Mouse (Mus musculus): ENCODE results near the gene Gm47189.
"Not testable (repeated sequence)": the region's sequence is repeated elsewhere in the genome, so short reads cannot be mapped to it uniquely, and the experiment has no call there.

Gm47189 gene

DNA sequence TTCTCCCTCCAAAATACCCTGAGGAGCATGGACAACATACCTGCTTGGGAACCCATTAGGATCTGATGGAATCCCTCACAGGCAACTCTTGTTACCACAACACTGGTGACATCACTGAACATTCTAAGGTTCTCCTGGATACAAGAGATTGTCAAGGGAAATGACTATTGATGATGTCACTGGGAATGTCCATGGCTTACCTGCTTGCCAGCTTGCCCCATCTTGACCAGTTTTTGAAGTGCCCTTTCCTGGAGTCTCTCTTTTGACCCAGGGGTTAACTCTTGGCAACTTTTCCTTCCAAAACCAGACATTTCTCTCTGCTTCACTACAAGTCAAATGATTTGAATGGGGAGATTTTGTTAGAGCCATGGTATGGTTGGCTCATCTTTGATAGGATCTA lies at the start of gene Gm47189:
Gene Gm47189, minus strand, starts transcription at position 101 of the 400 bp plus-strand sequence.
- not testable (repeated sequence) for DNase-seq (ENCODE audit: low read depth, low spot score)

DNA sequence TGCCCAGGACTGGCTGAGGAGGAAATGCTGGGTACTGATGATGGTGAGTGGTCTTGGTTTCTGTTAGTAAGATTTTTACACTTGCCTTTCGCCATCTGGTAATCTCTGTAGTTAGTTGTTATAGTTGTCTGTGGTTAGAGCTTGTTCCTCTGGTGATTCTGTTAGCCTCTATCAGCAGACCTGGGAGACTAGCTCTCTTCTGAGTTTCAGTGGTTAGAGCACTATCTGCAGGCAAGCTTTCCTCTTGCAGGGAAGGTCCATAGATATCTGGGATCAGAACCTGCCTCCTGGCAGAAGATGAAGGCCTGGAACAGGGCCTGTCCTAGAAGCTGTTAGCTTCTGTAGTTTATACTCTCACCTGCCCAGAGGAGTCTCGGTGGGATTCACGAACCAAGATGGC lies 16.3 kb downstream of the Gm47189 start:
- DNase-seq (ENCODE audit: low read depth, low spot score): not testable (repeated sequence)

DNA sequence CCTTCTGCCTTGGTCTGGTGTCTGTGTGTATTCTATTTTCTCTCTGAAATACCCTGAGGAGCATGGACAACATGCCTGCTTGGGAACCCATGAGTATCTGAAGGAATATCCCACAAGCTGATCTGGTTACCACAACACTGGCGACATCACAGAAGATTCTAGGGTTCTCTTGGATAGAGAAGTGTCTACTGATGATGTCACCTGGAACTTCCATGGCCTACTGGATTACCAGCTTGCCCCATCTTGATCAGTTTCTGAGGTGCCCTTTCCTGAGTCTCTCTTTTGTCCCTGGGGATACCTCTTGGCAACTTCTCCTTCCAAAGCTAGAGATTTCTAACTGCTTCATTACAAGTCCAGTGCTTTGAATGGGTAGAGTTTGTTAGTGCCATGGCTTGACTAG lies 21.7 kb downstream of the Gm47189 start, which contains the start of gene Gm7929:
Gene Gm7929, minus strand, starts transcription at position 101 of the 400 bp plus-strand sequence.
- DNase-seq (ENCODE audit: low read depth, low spot score): not testable (repeated sequence)

DNA sequence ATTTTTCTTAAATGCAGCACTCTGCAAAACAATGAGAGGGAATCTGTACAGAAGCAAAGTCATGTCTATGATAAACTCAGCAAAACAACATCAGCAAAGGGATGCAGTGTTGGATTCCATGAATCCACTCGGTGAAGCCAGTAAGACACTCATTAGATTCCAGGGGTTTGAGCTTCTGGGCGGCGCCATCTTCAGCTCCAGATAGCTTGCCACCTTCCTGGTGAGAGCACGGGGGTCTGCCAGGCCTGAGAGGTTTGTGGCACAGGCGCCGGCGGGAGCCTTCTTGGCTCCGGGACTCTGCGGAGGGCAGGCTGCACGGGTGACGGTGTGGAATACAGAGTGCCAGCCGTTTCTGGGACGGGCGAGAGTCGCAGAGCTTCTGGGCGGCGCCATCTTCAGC lies 48.8 kb downstream of the Gm47189 start:
- not testable (repeated sequence) for DNase-seq (ENCODE audit: low read depth, low spot score)

DNA sequence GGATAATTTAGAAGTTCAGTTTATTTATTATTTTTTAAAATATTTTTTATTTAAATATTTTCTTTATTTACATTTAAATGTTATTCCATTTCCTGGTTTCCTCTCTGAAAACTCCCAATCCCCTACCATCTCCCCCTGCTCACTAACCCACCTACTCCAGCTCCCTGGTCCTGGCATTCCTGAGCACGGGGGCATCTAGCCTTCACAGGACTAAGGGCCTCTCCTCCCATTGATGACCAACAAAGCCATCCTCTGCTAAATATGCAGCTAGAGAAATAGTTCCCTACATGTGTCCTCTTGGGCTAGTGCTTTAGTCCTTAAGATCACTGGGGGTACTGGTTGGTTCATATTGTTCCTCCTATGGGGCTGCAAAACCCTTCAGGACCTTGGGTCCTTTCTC lies 55.1 kb downstream of the Gm47189 start:
- DNase-seq (ENCODE audit: low read depth, low spot score): not testable (repeated sequence)

Data from forelimb bud, embryonic 11.5 days (tissue).